Mouse (Mus musculus) embryonic fibroblast, embryonic 13.5 days (primary cell): ENCODE measurements around the gene Fzr1. TPM values are rescaled to one million over a fixed set of nuclear protein-coding genes. Genes with fewer than 3 reads are reported as not detected.

Source experiments
- H3K27ac ChIP-seq: 2 replicates; pipeline ENCODE4 v1.5.1; 2012; ENCODE audit warnings: low read length, control low read depth, inconsistent platforms; ENCODE audit not compliant: insufficient read depth
- H3K4me1 ChIP-seq: 2 replicates; pipeline ENCODE4 v1.6.1; 2011; ENCODE audit warnings: low read length; ENCODE audit not compliant: control insufficient read depth, insufficient read depth
- H3K4me3 ChIP-seq: 2 replicates; pipeline ENCODE4 v1.5.1; 2011; ENCODE audit warnings: mild to moderate bottlenecking, control low read depth, low read length; ENCODE audit not compliant: insufficient read depth
- CTCF ChIP-seq: IDR thresholded peaks from 2 replicates; pipeline ENCODE4 v1.5.1; 2011; ENCODE audit warnings: mild to moderate bottlenecking, control low read depth, low read length, moderate library complexity, borderline replicate concordance; ENCODE audit not compliant: insufficient read depth
- POLR2A ChIP-seq: IDR thresholded peaks from 2 replicates; pipeline ENCODE4 v1.6.1; 2011; ENCODE audit warnings: low read depth, mild to moderate bottlenecking, control low read depth, low read length, moderate library complexity
- polyA plus RNA-seq: library from polyadenylated mRNA; stranded (reverse); fragments of >200 nt; gene quantifications from 2 replicates; pipeline ENCODE4 v1.2.4, GENCODE M21; 2011; ENCODE audit warnings: low read depth; ENCODE audit not compliant: missing spikeins, insufficient read length

Gene Fzr1
- polyA plus RNA-seq, 1 experiment: 26.7 TPM

DNA sequence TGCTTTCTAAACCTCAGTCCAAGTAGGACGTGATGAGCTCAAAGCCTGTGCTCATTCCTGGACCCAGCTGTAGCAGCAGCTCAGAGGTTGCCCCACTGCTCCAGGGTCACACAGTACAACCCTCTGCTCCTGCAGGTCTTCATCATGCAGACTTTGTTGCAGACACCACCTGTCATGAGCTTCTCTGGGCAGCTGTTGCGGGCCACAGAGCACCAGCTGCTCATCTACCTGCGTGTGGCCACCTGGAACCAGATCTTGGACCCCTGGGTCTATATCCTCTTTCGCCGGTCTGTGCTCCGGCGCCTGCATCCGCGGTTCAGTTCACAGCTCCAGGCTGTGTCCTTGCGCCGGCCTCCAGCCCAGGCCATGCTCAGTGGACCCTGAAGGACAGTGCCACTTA, 44.0 kb downstream of the Fzr1 start:
- no peak overlapping the region for H3K4me3 ChIP-seq
- H3K27ac ChIP-seq: no peak overlapping the region
- H3K4me1 ChIP-seq: peaks cover 4% of the 10 kb centered on the region
- TF ChIP-seq POLR2A (no peak), CTCF (no peak)

DNA sequence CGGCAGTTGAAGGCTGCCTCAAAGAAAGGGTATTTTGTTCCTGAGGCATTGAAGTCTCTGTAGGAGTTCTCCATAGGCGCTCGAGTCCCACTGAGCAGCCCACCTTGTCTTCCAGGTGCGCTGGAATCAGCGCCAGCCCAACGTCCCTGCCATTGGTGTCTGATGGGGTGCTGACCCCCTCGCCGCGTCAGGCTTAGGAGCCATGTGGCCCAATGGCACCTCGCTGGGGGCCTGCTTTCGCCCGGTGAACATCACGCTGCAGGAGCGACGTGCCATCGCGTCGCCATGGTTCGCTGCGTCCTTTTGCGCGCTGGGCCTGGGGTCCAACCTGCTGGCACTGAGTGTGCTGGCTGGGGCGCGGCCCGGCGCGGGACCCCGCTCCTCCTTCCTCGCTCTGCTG, 46.0 kb downstream of the Fzr1 start:
- no peak overlapping the region for H3K4me3 ChIP-seq
- TF ChIP-seq POLR2A (no peak), CTCF (no peak)
- H3K4me1 ChIP-seq: peaks cover 7% of the 10 kb centered on the region
- H3K27ac ChIP-seq: no peak overlapping the region

DNA sequence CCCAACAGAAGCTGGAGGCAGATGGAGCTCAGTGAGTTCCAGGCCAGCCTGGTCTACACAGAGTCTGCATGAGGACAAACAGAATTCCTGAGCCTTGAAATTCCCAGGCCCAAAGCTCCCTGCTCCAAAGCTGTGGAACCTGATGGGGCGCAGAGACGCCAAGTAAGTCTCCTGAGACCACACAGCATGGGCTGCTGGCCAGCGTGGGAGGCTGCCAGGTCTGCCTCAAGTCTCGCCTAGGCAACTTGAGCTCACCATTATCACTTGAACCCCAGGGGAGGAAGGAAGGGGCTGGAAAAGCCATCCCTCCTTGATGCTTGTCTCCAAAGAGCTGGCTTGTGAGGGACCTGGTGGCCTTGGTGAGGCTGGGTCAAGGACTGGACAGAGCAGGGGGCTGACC, 48.3 kb downstream of the Fzr1 start:
- H3K4me1 ChIP-seq: peaks cover 6% of the 10 kb centered on the region
- TF ChIP-seq CTCF (no peak), POLR2A (no peak)
- peak overlapping the region; percentile 62 for H3K27ac ChIP-seq
- no peak overlapping the region for H3K4me3 ChIP-seq

DNA sequence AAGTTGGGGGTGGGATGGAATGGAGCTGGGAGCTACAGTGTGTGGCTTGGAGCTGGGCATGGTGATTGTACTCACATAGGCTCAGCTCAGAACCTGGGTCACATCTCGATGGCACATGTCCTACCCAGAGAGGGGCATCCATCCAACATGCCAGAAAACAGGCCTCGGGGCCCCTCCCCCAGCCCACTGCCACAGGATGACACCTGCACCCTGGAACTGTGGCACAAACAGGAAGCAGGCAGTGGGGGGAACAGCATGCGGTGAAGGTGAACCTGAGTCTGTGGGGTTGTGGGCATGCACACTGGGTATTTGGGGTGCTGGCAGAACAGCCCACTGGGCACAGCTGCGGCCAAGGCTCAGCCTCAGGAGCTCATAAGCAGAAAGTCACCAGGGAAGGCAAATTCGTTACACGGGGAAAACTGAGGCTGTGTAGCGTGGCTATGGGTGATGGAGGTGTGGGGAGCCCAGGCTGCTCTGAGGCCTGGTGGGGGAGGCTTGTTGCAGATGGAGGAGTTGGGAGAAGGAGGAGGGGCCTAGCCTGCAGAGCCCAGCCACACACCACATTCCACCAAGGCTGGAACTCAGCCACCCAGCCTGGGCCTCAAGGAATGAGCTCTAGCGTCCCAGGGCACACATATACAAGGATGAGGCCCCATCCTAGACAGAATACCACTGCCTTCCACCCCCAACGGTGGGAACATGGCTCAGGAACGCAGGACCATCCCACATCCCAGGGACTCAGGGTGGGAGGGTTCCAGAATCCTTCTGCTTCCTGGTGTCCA, 48.9 kb downstream of the Fzr1 start:
- H3K4me1 ChIP-seq: peaks cover 4% of the 10 kb centered on the region; the same call in 1 of the 2 replicates
- H3K4me3 ChIP-seq: no peak overlapping the region
- H3K27ac ChIP-seq: peak overlapping the region; percentile 71
- TF ChIP-seq CTCF (no peak), POLR2A (peak; percentile 59)

DNA sequence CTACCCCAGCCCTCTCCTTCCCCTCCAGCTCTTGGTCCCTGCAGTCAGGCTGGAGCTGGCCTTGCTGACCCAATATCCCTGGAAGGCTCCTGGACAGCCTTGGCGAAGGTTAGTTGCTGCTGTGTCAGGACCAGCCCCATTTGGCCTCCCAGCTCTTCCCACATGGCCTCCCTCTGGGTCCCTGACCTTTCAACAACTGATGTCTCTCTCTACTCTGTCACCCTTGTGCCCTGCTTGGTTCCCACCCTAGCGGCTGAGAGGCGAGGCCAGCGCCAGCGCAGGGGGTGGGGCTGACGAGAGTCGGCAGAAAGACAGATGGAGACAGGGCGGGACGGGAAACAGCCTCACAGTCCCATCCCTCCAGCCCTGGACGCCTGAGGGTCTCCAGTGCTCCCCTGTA, 49.9 kb downstream of the Fzr1 start, which contains the start of gene Tbxa2r:
Gene Tbxa2r (plus strand): TSS at position 346 of the 400 bp plus-strand sequence.
- TF ChIP-seq POLR2A (peak; percentile 33; the same call in 1 of the 2 replicates), CTCF (no peak)
- Histone ChIP-seq H3K27ac (peak within 1 kb of the TSS; percentile 71), H3K4me3 (no peak within 1 kb of the TSS), H3K4me1 (peaks cover 4% of the 10 kb centered on the region; the same call in 1 of the 2 replicates)

DNA sequence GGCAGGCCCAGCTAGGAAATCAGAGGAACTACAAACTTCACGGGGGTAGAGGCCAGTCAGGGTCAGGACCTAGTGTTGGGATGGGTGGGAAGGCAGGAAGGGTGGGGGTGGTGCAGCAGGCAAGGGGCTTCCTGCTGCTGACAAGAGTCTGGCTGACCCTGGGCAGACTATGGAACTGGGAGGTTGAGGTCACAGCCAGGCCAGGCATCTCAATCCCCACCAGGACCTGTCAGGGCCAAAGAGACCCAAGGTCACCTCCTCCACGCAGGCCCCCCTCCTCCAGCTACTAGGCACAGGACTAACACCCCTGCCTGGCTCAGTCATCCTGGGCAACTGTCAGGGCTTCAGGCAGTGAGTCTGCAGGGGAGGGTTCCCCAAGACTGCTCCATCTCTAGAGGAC, 50.4 kb downstream of the Fzr1 start:
- TF ChIP-seq CTCF: no peak
- Histone ChIP-seq H3K4me3 (no peak overlapping the region), H3K27ac (no peak overlapping the region), H3K4me1 (peaks cover 4% of the 10 kb centered on the region; the same call in 1 of the 2 replicates)

DNA sequence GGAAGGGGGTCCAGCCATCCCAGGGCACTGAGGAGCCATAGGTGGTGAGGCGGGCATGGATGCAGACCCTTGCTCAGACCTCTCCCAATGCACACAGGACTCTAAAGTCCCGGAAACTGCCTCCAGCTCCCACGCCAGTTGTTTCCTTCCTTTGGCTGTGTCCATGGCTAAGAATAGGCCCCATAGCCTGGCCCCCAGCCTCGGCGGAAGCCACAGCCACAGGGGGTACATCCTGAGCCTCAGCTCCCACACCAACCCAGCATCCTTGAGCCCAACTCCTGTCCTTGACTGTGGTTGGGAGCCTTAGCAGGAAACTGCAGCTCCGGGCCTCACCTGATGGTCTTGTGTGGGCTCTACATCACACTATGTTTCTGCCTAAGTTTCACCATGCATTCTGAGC, 51.5 kb downstream of the Fzr1 start:
- Histone ChIP-seq H3K4me3 (no peak overlapping the region), H3K4me1 (peaks cover 4% of the 10 kb centered on the region; the same call in 1 of the 2 replicates), H3K27ac (no peak overlapping the region)
- TF ChIP-seq POLR2A: no peak
- TF ChIP-seq CTCF: no peak

DNA sequence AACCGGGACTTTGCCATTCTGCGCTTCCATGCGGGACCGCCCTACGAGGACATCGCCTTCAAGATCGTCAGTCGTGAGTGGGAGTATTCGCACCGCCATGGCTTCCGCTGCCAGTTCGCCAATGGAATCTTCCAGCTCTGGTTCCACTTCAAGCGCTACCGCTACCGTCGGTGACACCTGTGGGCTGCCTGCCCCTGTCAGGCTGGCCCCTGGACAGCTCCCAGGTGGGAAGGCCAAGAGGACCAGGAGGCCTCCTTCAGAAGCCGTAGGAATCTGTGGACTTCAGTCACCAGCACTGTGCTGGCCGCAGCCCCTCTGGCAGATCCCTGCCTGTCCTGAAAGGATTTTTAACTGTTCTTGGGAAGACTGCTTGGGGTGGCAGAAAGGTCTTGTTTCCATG, 52.5 kb downstream of the Fzr1 start:
- Histone ChIP-seq H3K27ac (no peak overlapping the region), H3K4me3 (no peak overlapping the region), H3K4me1 (peaks cover 4% of the 10 kb centered on the region; the same call in 1 of the 2 replicates)
- TF ChIP-seq POLR2A (no peak), CTCF (no peak)

DNA sequence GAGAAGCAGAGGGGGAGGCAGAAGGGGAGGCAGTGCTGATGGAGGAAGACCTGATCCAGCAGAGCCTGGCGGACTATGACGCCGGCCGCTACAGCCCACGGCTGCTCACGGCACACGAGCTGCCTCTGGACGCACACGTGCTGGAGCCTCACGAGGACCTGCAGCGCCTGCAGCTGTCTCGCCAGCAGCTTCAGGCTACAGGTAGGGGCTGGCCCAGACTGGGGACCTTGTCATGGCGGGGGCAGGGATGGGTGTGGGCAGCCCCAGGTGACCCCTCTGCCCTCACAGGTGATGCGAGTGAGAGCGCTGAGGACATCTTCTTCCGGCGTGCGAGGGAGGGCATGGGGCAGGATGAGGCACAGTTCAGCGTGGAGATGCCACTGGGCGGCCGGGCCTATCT, 53.1 kb downstream of the Fzr1 start:
- Histone ChIP-seq H3K27ac (no peak overlapping the region), H3K4me1 (peaks cover 4% of the 10 kb centered on the region; the same call in 1 of the 2 replicates), H3K4me3 (no peak overlapping the region)
- no peak for TF ChIP-seq POLR2A
- no peak for TF ChIP-seq CTCF

DNA sequence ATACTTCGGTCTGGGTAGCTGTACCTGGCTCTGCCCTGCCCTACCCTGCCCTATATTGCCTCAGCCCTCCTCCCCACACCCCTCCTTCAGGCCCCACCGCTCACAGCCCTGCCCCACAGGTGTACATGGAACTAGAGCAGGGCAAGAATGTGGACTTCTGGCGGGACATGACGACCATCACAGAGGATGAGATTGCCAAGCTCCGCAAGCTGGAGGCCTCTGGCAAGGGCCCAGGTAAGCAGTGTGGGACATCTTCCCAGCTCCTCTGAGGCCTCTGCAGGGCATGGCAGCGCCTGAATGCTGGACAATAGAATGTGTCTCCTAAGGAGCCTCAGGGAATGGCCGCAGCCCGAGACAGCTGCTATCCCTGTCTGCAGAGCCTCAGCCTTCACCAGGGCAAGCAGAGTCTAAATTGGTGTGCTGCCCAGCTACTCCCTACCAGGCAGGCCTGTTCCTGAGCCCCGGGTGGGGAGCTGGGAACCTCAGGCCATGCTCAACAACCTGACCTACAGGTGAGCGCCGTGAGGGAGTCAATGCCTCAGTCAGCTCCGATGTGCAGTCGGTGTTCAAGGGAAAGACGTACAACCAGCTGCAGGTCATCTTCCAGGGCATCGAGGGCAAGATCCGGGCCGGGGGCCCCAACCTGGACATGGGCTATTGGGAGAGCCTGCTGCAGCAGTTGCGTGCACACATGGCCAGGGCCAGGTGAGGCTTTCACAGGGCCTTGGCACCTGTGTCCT, 54.4 kb downstream of the Fzr1 start:
- no peak for TF ChIP-seq POLR2A
- no peak for TF ChIP-seq CTCF
- no peak overlapping the region for H3K27ac ChIP-seq
- no peak overlapping the region for H3K4me3 ChIP-seq
- peaks cover 2% of the 10 kb centered on the region; the same call in 1 of the 2 replicates for H3K4me1 ChIP-seq
